Mouse (Mus musculus) G1E (cell line): ENCODE data around the gene Prpf40b. TPM values are rescaled to one million over a fixed set of nuclear protein-coding genes. Genes with fewer than 3 reads are reported as not detected.

ENCODE experiments used
- ATAC-seq: 2 replicates; pipeline ENCODE4 v1.8.0; 2016; ENCODE audit warnings: mild to moderate bottlenecking; ENCODE audit not compliant: insufficient number of reproducible peaks, poor library complexity, low FRiP score, severe bottlenecking; ENCODE audit errors: extremely low read depth
- DNase-seq: peaks from one replicate; pipeline ENCODE4 v3.0.0; 2012; ENCODE audit warnings: low spot score
- H3K27me3 ChIP-seq: 2 replicates; pipeline ENCODE4 v1.6.1; 2012; ENCODE audit warnings: mild to moderate bottlenecking, low read length, inconsistent platforms; ENCODE audit not compliant: insufficient read depth
- H3K36me3 ChIP-seq: replicated peaks from 2 replicates; pipeline ENCODE3; 2012; ENCODE audit warnings: mild to moderate bottlenecking, inconsistent platforms
- H3K4me1 ChIP-seq: 2 replicates; pipeline ENCODE4 v1.6.1; 2012; ENCODE audit warnings: low read depth, low read length, inconsistent platforms, mixed read lengths; ENCODE audit not compliant: insufficient read depth
- H3K4me3 ChIP-seq: 2 replicates; pipeline ENCODE4 v1.5.1; 2012; ENCODE audit warnings: low read depth, mild to moderate bottlenecking, inconsistent platforms, low read length, moderate library complexity, mixed read lengths
- H3K9me3 ChIP-seq: replicated peaks from 2 replicates; pipeline ENCODE4 v1.6.1; 2012; ENCODE audit warnings: inconsistent platforms
- CTCF ChIP-seq: IDR thresholded peaks from 2 replicates; pipeline ENCODE4 v1.5.1; 2012; ENCODE audit warnings: low read depth, low read length, inconsistent platforms, mixed read lengths
- GATA1 ChIP-seq: IDR thresholded peaks from 2 replicates; pipeline ENCODE4 v1.6.1; 2012; ENCODE audit warnings: borderline replicate concordance, low read length, inconsistent platforms, mixed read lengths
- GATA2 ChIP-seq: IDR thresholded peaks from 2 replicates; pipeline ENCODE4 v1.6.1; 2012; ENCODE audit warnings: low read depth, low read length, inconsistent platforms, borderline replicate concordance
- POLR2AphosphoS5 ChIP-seq: IDR thresholded peaks from 2 replicates; pipeline ENCODE4 v1.6.1; 2012; ENCODE audit warnings: low read depth, low read length, inconsistent platforms; ENCODE audit not compliant: insufficient replicate concordance
- TAL1 ChIP-seq: conservative IDR thresholded peaks from 2 replicates; pipeline ENCODE4 v1.6.1; 2012; ENCODE audit warnings: low read depth, low read length, inconsistent platforms, mixed read lengths
- polyA plus RNA-seq: library from polyadenylated mRNA; stranded (reverse); fragments of >175 nt; gene quantifications from 2 replicates; pipeline ENCODE4 v1.2.3, GENCODE M21; 2012
- total RNA-seq, 2 experiments: library from RNA; stranded (forward) in 1 of 2; stranded (reverse) in 1 of 2; fragments of 200-1000 nt in 1 of 2; fragments of >200 nt in 1 of 2; fragmentation: Nextera tagmentation in 1 of 2; gene quantifications; 2 replicates each; pipeline ENCODE4 v1.2.3; 2014 to 2017

The Prpf40b gene
- total and polyA plus RNA-seq, 3 experiments: 10.1 to 47.2 (median 39.1) TPM

DNA sequence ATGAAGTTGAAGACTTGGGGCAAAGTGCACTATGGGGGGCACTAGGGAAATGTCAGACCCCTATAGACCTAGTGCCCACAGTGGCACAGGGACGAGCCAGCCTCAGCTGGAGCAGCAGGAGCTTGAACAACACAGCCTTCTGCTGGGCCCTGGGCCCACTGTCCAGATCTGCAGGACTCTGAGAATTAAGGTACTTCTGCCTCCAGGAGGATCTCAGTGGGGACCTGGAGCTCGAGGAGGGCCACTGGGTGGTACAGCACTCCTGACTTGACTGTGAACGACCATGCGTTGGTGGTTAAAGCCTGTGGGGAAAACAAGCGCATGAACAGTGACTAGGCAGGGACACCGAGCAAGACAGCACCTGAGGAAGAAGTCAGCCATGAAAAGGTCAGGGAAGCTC, 23.2 kb downstream of the Prpf40b start:
- no peak for DNase-seq
- TF ChIP-seq CTCF (no peak), TAL1 (no peak), GATA1 (no peak), POLR2AphosphoS5 (no peak), GATA2 (no peak)
- Histone ChIP-seq H3K27me3 (peaks cover 8% of the 10 kb centered on the region), H3K9me3 (no peaks in the 10 kb centered on the region), H3K36me3 (peaks cover 52% of the 10 kb centered on the region), H3K4me3 (no peak overlapping the region), H3K4me1 (no peaks in the 10 kb centered on the region)
- no peak for ATAC-seq

- DNase-seq: no peak
- H3K9me3 ChIP-seq: no peaks in the 10 kb centered on the region
- H3K27me3 ChIP-seq: peaks cover 12% of the 10 kb centered on the region
- TF ChIP-seq GATA1 (no peak), CTCF (no peak), POLR2AphosphoS5 (no peak), TAL1 (no peak), GATA2 (no peak)
- no peak overlapping the region for H3K4me3 ChIP-seq
- no peak for ATAC-seq
- H3K4me1 ChIP-seq: no peaks in the 10 kb centered on the region
- H3K36me3 ChIP-seq: peaks cover 46% of the 10 kb centered on the region
These were observed 24.0 kb downstream of the Prpf40b start for GRCm38 (mm10) chr15:99318861-99319410.

- no peaks in the 10 kb centered on the region for H3K9me3 ChIP-seq
- no peak for DNase-seq
- H3K36me3 ChIP-seq: peaks cover 41% of the 10 kb centered on the region
- no peaks in the 10 kb centered on the region for H3K4me1 ChIP-seq
- no peak overlapping the region for H3K4me3 ChIP-seq
- H3K27me3 ChIP-seq: peaks cover 17% of the 10 kb centered on the region
- no peak for ATAC-seq
- TF ChIP-seq GATA1 (no peak), POLR2AphosphoS5 (no peak), TAL1 (no peak), GATA2 (no peak), CTCF (no peak)
These were observed 24.6 kb downstream of the Prpf40b start for GRCm38 (mm10) chr15:99319411-99319871.

DNA sequence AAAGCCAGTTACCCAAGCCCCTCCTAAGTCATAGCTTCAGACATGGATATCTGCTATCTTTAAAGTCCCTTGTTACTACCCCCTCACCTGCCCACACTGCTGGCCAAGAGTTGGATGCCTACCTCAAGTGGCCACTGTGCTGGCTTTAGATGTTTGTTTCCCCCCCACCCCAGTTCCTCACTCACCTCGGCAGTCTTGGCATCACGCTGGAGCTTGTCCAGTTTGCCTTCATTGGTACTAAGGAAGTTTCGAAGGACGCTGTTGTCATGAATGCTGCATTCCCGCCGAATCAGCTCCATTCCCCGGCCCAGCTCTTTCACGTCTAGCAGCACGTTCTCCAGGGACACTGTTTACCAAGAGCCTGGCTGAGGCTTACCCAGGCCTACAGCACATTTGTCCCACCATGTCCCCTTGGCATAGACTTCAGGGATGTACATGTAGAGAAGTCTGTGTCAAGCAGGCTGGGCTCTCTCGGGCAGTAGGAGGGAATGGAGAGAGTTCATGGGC, 25.3 kb downstream of the Prpf40b start:
- no peak for ATAC-seq
- TF ChIP-seq CTCF: no peak
- no peak for TF ChIP-seq POLR2AphosphoS5
- no peak for TF ChIP-seq GATA1
- no peak for TF ChIP-seq GATA2
- TF ChIP-seq TAL1: no peak
- DNase-seq: no peak
- peaks cover 25% of the 10 kb centered on the region for H3K27me3 ChIP-seq
- no peak overlapping the region for H3K4me3 ChIP-seq
- no peaks in the 10 kb centered on the region for H3K9me3 ChIP-seq
- H3K36me3 ChIP-seq: peaks cover 33% of the 10 kb centered on the region
- no peaks in the 10 kb centered on the region for H3K4me1 ChIP-seq

- H3K4me3 ChIP-seq: no peak overlapping the region
- ATAC-seq (no peak), DNase-seq (no peak)
- H3K9me3 ChIP-seq: no peaks in the 10 kb centered on the region
- H3K27me3 ChIP-seq: peaks cover 30% of the 10 kb centered on the region
- H3K4me1 ChIP-seq: no peaks in the 10 kb centered on the region
- H3K36me3 ChIP-seq: peaks cover 26% of the 10 kb centered on the region
- TF ChIP-seq GATA1 (no peak), POLR2AphosphoS5 (no peak)
These were observed 26.1 kb downstream of the Prpf40b start for GRCm38 (mm10) chr15:99320978-99321377.

DNA sequence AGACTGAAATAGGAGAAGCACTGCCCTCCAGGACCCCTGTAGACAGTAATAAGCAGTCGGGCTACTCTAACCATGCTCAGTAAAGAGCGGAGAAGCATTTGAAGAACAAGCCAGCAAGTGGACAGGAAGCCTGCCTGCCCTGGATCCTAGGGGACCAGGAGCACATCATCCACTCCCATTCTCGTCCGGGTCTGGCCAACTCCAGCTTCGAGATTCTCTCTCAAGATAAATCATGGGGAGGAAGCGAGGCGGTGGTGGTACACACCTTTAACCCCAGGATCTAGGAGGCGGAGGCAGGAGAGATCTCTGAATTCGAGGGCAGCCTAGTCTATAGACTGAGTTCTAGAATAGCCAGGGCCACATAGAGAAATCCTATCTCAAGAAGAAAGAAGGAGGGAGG, 29.3 kb downstream of the Prpf40b start:
- H3K4me3 ChIP-seq: no peak overlapping the region
- H3K36me3 ChIP-seq: no peaks in the 10 kb centered on the region
- no peak for DNase-seq
- TF ChIP-seq CTCF (no peak), POLR2AphosphoS5 (no peak)
- no peak for ATAC-seq
- no peaks in the 10 kb centered on the region for H3K4me1 ChIP-seq
- H3K27me3 ChIP-seq: peaks cover 42% of the 10 kb centered on the region
- no peaks in the 10 kb centered on the region for H3K9me3 ChIP-seq

DNA sequence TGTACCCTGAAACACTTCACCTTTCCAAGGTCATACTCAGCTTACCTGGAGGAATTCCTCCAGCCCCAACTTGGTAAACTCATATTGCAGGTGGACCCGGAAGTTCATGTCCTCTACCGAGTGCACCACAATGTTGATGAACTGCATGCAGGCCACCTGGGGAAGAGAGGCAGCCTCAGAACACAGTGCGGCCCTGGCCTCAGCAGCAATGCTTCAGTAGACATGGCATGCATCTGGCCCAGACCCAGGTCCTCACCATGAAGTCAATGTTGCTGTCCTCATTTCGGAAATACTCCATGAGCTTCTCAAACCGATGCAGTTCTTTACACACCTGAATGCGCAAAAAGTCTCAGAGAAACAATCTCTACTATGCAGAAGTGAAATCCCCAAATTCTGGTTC, 30.7 kb downstream of the Prpf40b start:
- DNase-seq (no peak), ATAC-seq (no peak)
- Histone ChIP-seq H3K36me3 (no peaks in the 10 kb centered on the region), H3K9me3 (no peaks in the 10 kb centered on the region), H3K27me3 (peaks cover 49% of the 10 kb centered on the region), H3K4me1 (peaks cover 5% of the 10 kb centered on the region; the same call in 1 of the 2 replicates), H3K4me3 (no peak overlapping the region)
- TF ChIP-seq POLR2AphosphoS5 (no peak), CTCF (no peak), GATA2 (no peak), TAL1 (no peak), GATA1 (no peak)
